Mouse (Mus musculus) liver, embryonic 15.5 days (tissue): ENCODE data around the gene Zc3h12a. TPM values are rescaled to one million over a fixed set of nuclear protein-coding genes. Genes with fewer than 3 reads are reported as not detected.

ENCODE experiments used
- ATAC-seq: fragments of 200-750 bp; cut with Nextera tagmentation; 2 replicates; pipeline ENCODE4 v1.8.0; 2017; ENCODE audit warnings: moderate number of reproducible peaks, mild to moderate bottlenecking, moderate library complexity; ENCODE audit not compliant: insufficient read depth
- H3K27ac ChIP-seq: fragments of 300-500 bp; sonication (generic); replicated peaks from 2 replicates; pipeline ENCODE4 v1.5.1; 2015; ENCODE audit warnings: mild to moderate bottlenecking, inconsistent platforms
- H3K27me3 ChIP-seq: fragments of 300-500 bp; sonication (generic); 2 replicates; pipeline ENCODE4 v1.6.1; 2015; ENCODE audit warnings: mild to moderate bottlenecking, inconsistent platforms
- H3K36me3 ChIP-seq: fragments of 300-500 bp; sonication (generic); replicated peaks from 2 replicates; pipeline ENCODE4 v1.6.1; 2015; ENCODE audit warnings: moderate library complexity, mild to moderate bottlenecking, inconsistent platforms
- H3K4me1 ChIP-seq: fragments of 300-500 bp; sonication (generic); replicated peaks from 2 replicates; pipeline ENCODE4 v1.6.1; 2015; ENCODE audit warnings: inconsistent platforms
- H3K4me2 ChIP-seq: fragments of 300-500 bp; sonication (generic); 2 replicates; pipeline ENCODE4 v1.6.1; 2015; ENCODE audit warnings: moderate library complexity, mild to moderate bottlenecking, inconsistent platforms
- H3K4me3 ChIP-seq: fragments of 300-500 bp; sonication (generic); replicated peaks from 2 replicates; pipeline ENCODE4 v1.5.1; 2015; ENCODE audit warnings: mild to moderate bottlenecking, inconsistent platforms
- H3K9ac ChIP-seq: fragments of 300-500 bp; sonication (generic); 2 replicates; pipeline ENCODE4 v1.6.1; 2015; ENCODE audit warnings: moderate library complexity, mild to moderate bottlenecking, inconsistent platforms
- H3K9me3 ChIP-seq: fragments of 300-500 bp; sonication (generic); replicated peaks from 2 replicates; pipeline ENCODE4 v1.6.1; 2016; ENCODE audit warnings: inconsistent platforms
- WGBS: fragments of 180-500 bp; shearing (Covaris S2); methylation state at CpG from one replicate; pipeline ENCODE4 v1.1.7; 2015; ENCODE audit warnings: mixed read lengths; ENCODE audit not compliant: insufficient replicate concordance; 5-methylcytosine and 5-hydroxymethylcytosine counted together
- polyA plus RNA-seq: library from polyadenylated mRNA; unstranded; fragments of >200 nt; fragmentation: Nextera tagmentation; extraction: Ambion mirVana; gene quantifications from 2 replicates; pipeline ENCODE4 v1.2.1, GENCODE M21; 2015

Zc3h12a gene
- polyA plus RNA-seq, 1 experiment from 2014 or later = 0.61 TPM

DNA sequence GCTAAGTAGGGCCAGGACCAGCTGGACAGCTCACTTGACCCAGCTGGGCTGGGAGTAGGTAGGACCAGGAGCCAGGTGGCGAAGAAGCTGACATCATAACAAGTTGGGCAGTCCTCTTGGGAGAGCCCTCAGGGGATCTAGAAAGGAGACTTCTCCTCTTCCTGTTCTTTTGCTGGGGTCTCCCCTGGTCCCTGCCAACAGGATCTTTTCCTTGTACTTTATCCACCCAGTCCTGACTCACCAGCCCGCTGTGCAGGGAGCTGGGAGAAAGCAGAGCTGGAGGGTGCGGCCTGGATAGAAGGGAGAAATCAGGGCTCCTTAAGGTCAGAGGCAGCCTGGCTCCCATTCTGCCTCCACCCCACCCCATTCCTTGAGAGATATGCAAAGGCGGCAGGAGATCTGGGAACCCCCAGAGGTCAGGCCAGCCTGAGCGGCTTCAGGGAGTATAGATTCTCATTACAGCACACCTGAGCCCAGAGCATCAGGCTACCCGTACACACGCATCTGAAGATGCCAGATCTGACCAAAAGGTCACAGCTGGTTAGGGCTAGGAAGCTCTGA, 2.2 kb downstream of the Zc3h12a start:
- 0 out of 2 replicates have a peak overlapping the region, but pooled peaks have one; percentile 9 for H3K4me2 ChIP-seq
- H3K36me3 ChIP-seq = no peaks in the 10 kb centered on the region
- H3K4me3 ChIP-seq = no peak overlapping the region
- no peak overlapping the region for H3K27ac ChIP-seq
- H3K9me3 ChIP-seq = no peaks in the 10 kb centered on the region
- no peaks in the 10 kb centered on the region for H3K27me3 ChIP-seq
- H3K4me1 ChIP-seq = peaks cover 61% of the 10 kb centered on the region
- 66% methylated on average over 7 of the region's 7 CpGs for WGBS
- no peak for ATAC-seq
- H3K9ac ChIP-seq = no peak overlapping the region

DNA sequence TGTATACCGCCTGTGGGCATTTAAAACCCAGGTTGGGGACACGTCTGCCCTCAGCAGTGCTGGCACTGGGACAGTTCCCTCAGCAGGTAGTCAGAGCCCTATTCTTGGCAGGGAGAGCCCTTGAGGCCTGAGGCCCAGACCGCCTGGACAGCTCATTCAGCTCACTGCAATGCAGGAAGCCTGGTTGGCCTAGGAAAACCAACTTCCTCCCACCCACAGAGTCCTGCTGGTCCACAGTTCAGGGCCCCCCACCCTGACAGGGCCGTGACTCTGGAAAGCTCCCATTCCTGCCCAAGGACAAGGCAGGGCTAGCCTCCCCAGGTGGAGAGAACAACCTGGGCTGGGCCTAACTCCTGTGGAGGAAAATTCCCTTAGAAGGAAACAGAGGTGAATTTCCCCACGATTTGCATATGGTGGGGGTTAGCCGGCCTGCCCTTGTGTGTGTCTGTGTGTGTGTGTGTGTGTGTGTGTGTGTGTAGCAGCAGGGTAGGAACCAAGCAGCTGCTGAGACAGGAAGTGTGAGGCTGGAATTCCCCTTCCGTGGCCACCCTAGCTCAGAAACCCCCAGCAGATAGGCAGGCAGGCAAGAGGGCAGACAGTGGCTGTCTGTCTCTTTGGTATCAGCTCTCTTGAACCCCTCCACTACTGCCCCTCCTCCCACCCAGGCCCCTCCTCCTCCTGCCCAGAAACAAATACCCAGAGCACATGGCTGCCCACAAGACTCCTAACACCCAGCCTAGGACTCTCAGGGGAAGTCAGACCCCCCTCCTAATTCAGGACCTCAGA, 3.0 kb downstream of the Zc3h12a start:
- Histone ChIP-seq H3K27ac (peak overlapping the region; percentile 41; the same call in 1 of the 2 replicates), H3K4me2 (peak overlapping the region; percentile 9; the same call in 1 of the 2 replicates), H3K36me3 (0 out of 2 replicates have a peak, but pooled peaks cover 5% of the 10 kb centered on the region), H3K9ac (no peak overlapping the region), H3K9me3 (no peaks in the 10 kb centered on the region), H3K4me3 (no peak overlapping the region), H3K27me3 (no peaks in the 10 kb centered on the region), H3K4me1 (peaks cover 61% of the 10 kb centered on the region)
- WGBS = 25% methylated on average over 7 of the region's 7 CpGs
- no peak for ATAC-seq

DNA sequence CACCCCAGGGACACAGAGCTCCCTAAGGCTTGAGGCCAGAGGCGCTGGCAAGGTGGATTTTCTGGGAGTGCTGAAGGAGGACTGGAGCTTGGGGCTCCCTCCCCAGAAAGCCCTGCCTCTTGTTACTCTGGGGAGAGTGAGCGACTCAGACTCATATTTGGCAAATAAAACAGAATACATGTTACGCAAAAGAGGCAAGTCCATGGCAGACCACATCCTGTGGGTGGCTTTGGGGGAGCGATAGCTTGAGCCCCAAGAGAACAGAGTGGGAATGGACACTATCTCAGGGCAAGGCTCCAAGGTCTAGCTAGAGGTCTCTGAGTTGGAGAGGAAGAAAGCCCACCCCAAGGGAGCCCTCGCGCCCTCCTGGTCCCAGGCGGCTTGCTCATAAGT, 4.4 kb downstream of the Zc3h12a start:
- no peak overlapping the region for H3K9ac ChIP-seq
- 0 out of 2 replicates have a peak, but pooled peaks cover 6% of the 10 kb centered on the region for H3K36me3 ChIP-seq
- no peaks in the 10 kb centered on the region for H3K27me3 ChIP-seq
- no peak overlapping the region for H3K4me3 ChIP-seq
- H3K27ac ChIP-seq = peak overlapping the region; percentile 54; the same call in 1 of the 2 replicates
- ATAC-seq = no peak
- H3K4me2 ChIP-seq = peak overlapping the region; percentile 46
- 49% methylated on average over 7 of the region's 7 CpGs for WGBS
- peaks cover 65% of the 10 kb centered on the region for H3K4me1 ChIP-seq
- H3K9me3 ChIP-seq = no peaks in the 10 kb centered on the region

DNA sequence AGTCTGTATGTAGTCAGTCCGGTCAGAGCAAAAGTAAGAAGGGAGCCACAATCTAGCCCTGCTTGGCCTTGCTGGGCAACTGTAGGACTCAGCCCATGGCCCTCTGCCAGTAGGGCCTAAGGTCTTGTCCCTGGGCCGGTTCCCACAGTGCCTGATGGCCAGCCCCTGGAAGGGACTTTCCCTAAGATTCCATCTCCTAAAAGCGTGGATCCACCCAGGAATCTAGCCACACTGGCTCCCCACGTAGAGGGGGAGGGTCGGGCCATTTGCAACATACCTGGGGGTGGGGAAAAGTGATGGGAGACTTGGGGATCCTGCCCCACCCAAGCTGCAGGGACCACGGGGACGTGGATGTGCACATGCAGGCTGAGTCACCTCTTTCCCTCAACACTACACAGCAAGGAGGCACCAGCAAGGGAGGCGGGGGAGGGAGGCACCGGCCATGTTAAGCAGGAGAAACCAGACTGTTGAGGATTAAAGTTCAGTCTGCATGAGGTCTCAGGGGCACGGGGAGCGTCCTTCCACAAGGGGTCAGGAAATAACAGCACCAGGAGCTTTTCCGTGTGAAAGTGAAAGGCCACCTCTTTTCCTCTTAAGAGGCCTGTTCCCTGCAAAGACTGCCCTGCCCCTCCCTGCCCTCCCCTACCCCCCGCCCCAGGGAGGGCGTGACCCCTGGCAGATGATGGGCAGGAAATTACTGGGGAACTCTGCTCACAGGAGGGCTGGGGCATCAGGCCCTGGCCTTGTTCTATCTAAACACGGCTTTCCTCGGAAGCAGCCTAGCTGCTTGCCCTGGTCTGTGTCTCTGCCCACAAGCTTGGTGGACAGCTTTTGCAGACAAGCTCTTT, 5.0 kb downstream of the Zc3h12a start:
- H3K4me3 ChIP-seq = no peak overlapping the region
- H3K27ac ChIP-seq = peak overlapping the region; percentile 54
- no peaks in the 10 kb centered on the region for H3K27me3 ChIP-seq
- 15% methylated on average over 16 of the region's 16 CpGs for WGBS
- peak overlapping the region; percentile 46 for H3K4me2 ChIP-seq
- no peak overlapping the region for H3K9ac ChIP-seq
- peaks cover 65% of the 10 kb centered on the region for H3K4me1 ChIP-seq
- H3K9me3 ChIP-seq = no peaks in the 10 kb centered on the region
- ATAC-seq = no peak
- H3K36me3 ChIP-seq = 0 out of 2 replicates have a peak, but pooled peaks cover 6% of the 10 kb centered on the region

DNA sequence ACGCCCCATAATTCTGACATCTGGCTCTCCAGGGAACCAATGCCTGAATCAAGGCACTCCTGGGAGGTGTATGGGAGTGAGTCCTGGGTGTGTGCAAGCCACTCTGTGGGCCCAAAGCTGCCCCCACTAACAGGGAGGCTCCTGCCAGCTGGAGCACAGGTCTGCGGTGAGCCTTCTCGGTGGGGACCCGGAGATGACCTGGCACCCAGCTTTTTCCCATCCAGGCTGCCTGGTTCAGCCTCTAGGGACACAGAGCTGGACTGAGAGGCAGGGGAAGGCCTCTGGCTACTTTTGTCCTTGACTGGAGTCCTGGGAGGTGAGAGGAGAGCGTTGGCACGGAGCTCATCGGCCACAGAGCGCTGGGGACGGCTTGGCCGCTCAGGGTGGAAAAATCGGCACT, 7.9 kb downstream of the Zc3h12a start:
- Histone ChIP-seq H3K27ac (no peak overlapping the region), H3K27me3 (no peaks in the 10 kb centered on the region), H3K9ac (no peak overlapping the region), H3K9me3 (no peaks in the 10 kb centered on the region), H3K36me3 (0 out of 2 replicates have a peak, but pooled peaks cover 6% of the 10 kb centered on the region), H3K4me3 (no peak overlapping the region), H3K4me2 (no peak overlapping the region), H3K4me1 (peaks cover 62% of the 10 kb centered on the region)
- 83% methylated on average over 11 of the region's 11 CpGs for WGBS
- no peak for ATAC-seq

DNA sequence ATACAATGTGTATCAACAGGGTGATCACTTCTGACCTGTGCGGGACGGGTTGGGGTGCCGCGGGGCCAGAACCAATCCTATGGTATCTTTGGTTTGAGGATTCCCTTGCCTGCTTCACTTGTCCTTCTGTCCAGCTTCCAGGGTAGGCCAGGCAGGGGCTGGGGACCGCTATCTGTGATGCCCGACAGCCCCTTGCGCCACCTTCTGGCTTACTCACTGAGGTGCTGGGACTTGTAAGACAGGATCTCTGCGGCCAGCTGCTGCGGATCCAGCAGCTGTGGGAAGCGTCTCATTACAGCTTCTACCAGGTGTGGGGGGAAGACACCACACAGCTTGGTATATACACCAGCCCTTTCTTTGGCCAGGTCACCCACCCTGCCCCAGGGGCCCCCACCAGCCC, 8.6 kb downstream of the Zc3h12a start:
- H3K36me3 ChIP-seq = 0 out of 2 replicates have a peak, but pooled peaks cover 6% of the 10 kb centered on the region
- peaks cover 62% of the 10 kb centered on the region for H3K4me1 ChIP-seq
- H3K9ac ChIP-seq = no peak overlapping the region
- no peak overlapping the region for H3K4me3 ChIP-seq
- no peak overlapping the region for H3K4me2 ChIP-seq
- no peaks in the 10 kb centered on the region for H3K9me3 ChIP-seq
- no peak for ATAC-seq
- no peaks in the 10 kb centered on the region for H3K27me3 ChIP-seq
- no peak overlapping the region for H3K27ac ChIP-seq
- 70% methylated on average over 10 of the region's 10 CpGs for WGBS

DNA sequence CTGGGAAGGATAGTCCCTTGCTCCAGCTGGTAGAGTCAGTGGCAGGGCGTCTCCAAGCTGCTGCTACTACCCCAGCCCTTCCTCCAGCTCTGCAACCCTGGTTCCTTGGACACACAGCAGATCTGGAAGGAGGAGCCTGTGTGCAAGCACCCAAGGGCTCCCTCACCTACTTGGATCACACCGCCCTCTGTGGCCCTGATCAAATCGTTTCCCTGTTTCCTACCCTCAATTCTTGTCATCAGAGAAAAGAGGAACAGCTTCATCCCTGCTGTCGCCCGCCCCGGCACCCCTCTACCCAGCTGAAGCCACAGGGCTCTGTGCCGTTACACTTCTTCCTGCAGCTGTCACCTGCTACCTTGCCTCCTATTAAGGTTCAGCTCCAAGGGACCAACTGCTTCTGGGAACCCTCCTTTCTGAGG, 9.7 kb downstream of the Zc3h12a start:
- Histone ChIP-seq H3K4me1 (peaks cover 55% of the 10 kb centered on the region), H3K36me3 (0 out of 2 replicates have a peak, but pooled peaks cover 6% of the 10 kb centered on the region), H3K9me3 (no peaks in the 10 kb centered on the region), H3K9ac (no peak overlapping the region), H3K4me2 (no peak overlapping the region), H3K27me3 (no peaks in the 10 kb centered on the region), H3K27ac (no peak overlapping the region; the same call in none of the 2 replicates), H3K4me3 (no peak overlapping the region)
- WGBS = 26% methylated on average over 7 of the region's 7 CpGs
- ATAC-seq = no peak

DNA sequence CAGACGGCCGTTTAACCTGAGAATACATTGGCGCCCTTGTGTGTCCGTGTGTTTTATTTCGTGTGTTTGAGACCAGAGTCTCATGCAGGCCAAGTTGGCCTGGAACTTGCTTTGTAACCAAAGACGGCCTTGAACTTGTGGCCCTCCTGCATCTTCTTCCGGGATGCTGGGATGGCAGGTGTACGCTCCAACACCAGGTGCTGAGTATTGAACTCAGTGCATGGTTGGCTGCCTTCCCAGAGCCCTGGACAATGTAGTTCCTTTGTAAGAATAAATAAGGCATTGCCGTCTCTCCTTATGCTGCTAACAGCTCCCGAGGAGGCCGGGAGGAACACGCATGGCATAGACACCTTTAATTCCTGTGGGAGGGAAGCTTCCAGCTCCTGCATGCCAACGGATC, 10.7 kb downstream of the Zc3h12a start:
- Histone ChIP-seq H3K4me2 (no peak overlapping the region), H3K36me3 (0 out of 2 replicates have a peak, but pooled peaks cover 6% of the 10 kb centered on the region), H3K4me1 (peaks cover 45% of the 10 kb centered on the region), H3K27me3 (no peaks in the 10 kb centered on the region), H3K4me3 (no peak overlapping the region), H3K9me3 (no peaks in the 10 kb centered on the region), H3K27ac (0 out of 2 replicates have a peak overlapping the region, but pooled peaks have one; percentile 14), H3K9ac (no peak overlapping the region)
- WGBS = 62% methylated on average over 13 of the region's 13 CpGs
- no peak for ATAC-seq

DNA sequence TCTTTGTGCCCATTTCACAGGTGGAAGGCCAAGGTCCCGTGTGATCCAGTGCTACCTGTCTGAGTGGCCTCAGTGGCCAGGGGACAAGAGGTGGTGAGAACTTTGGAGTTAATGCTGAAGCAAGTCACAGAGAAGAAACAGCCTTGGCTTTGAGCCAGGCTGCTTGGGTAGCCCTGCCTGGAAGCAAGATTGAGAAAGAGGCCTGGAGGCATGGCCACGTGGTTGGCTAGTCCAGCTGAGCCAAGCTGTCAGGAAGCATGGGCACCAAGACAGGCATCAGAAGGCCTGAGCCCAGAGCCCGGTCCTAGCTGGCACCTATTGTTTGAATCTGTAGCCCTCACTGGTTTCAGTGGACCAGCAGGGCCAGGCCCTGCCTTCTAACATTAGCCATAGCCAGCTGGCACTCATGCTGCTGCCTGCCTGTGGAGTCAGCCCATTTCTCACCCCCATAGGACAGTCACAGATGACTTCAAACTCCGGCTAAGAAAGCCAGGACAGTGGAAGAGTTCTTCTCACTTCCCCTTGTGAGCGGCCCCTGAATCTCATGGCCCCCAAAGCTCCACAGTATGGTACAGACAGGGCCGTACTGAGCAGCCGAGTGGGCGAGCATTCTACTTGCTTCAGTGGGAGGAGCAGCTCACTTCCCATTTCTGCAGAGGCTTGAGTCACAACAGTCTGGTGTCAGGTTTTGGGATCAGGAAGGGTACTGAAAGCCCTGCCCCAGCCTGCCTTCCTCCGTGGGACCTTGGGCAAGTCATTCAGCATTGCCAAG, 11.4 kb downstream of the Zc3h12a start:
- Histone ChIP-seq H3K9me3 (no peaks in the 10 kb centered on the region), H3K27me3 (no peaks in the 10 kb centered on the region), H3K4me3 (no peak overlapping the region), H3K4me1 (peaks cover 45% of the 10 kb centered on the region), H3K9ac (no peak overlapping the region), H3K27ac (peak overlapping the region; percentile 51; the same call in 1 of the 2 replicates), H3K4me2 (no peak overlapping the region), H3K36me3 (peaks cover 6% of the 10 kb centered on the region; the same call in 1 of the 2 replicates)
- ATAC-seq = 0 out of 2 replicates have a peak, but pooled peaks have one; percentile 3
- WGBS = 37% methylated on average over 9 of the region's 9 CpGs

DNA sequence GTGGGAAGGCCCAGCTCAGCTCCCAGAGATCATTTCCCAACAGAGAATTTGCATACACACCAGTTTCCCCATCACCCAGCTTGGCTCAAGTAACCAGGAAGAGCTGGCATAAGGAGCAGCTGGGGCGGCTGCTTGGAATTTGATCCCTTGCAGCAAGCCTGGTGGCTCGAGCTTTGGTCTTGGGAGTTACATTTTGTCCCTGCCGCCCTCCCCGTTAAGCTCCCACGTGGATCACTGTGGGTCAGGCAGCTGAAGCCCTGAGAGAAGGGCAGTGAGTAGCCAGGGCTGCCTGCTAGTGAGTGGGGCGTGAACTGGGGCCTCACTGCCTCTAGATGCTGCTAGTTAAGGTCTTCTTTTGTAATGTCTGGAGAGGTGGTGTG, 11.9 kb downstream of the Zc3h12a start:
- no peak for ATAC-seq
- Histone ChIP-seq H3K9me3 (no peaks in the 10 kb centered on the region), H3K4me2 (no peak overlapping the region), H3K27ac (0 out of 2 replicates have a peak overlapping the region, but pooled peaks have one; percentile 51), H3K27me3 (no peaks in the 10 kb centered on the region), H3K4me3 (no peak overlapping the region), H3K36me3 (peaks cover 6% of the 10 kb centered on the region; the same call in 1 of the 2 replicates), H3K9ac (no peak overlapping the region), H3K4me1 (peaks cover 45% of the 10 kb centered on the region)
- 51% methylated on average over 6 of the region's 6 CpGs for WGBS
